Mouse (Mus musculus) megakaryocyte, embryonic 14.5 days (primary cell): ENCODE data around the gene Rhd. TPM values are rescaled to one million over a fixed set of nuclear protein-coding genes. Genes with fewer than 3 reads are reported as not detected.

ENCODE experiments used
- H3K27me3 ChIP-seq: replicated peaks from 2 replicates; pipeline ENCODE3; 2012; ENCODE audit warnings: inconsistent platforms
- H3K36me3 ChIP-seq: replicated peaks from 2 replicates; pipeline ENCODE3; 2012; ENCODE audit warnings: low read length, inconsistent platforms, mixed read lengths
- H3K4me1 ChIP-seq: 2 replicates; pipeline ENCODE4 v1.6.1; 2012; ENCODE audit warnings: inconsistent platforms
- H3K4me3 ChIP-seq: replicated peaks from 2 replicates; pipeline ENCODE3; 2012; ENCODE audit warnings: moderate library complexity, mild to moderate bottlenecking, inconsistent platforms
- H3K9me3 ChIP-seq: 2 replicates; pipeline ENCODE4 v1.6.1; 2012; ENCODE audit warnings: inconsistent platforms
- FLI1 ChIP-seq: IDR thresholded peaks from 2 replicates; pipeline ENCODE4 v1.6.1; 2012; ENCODE audit warnings: low read length, inconsistent platforms, mixed read lengths
- GATA1 ChIP-seq: IDR thresholded peaks from 3 replicates; pipeline ENCODE4 v1.6.1; 2012; ENCODE audit warnings: mixed read lengths, low read length, inconsistent platforms, borderline replicate concordance
- polyA plus RNA-seq: library from polyadenylated mRNA; stranded (reverse); fragments of >175 nt; gene quantifications from 2 replicates; pipeline ENCODE4 v1.2.3, GENCODE M21; 2012; ENCODE audit warnings: low replicate concordance; ENCODE audit not compliant: insufficient read depth

Gene Rhd
- polyA plus RNA-seq, 1 experiment, result not detected

DNA sequence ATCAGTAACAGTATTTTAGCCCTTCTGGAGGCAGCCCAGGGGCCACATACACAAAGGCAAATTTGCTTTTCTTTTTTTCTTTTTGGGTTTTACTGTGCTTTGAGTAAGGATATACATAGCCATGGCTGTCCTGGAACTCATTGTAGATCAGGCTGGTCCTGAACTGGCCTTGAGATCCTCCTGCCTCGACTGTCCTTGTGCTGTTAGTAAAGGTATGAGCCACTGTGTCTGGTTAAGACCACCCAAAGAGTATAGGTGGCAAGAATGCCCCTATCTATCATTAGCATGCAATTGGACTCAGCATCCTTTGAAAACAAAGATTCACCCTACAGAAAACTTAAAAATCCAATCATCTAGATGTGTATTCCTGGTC is 64.1 kb downstream of the Rhd start:
- Histone ChIP-seq H3K27me3 (no peaks in the 10 kb centered on the region), H3K4me3 (no peak overlapping the region), H3K4me1 (peaks cover 58% of the 10 kb centered on the region), H3K9me3 (no peaks in the 10 kb centered on the region), H3K36me3 (peaks cover 70% of the 10 kb centered on the region)
- no peak for TF ChIP-seq FLI1
- no peak for TF ChIP-seq GATA1

DNA sequence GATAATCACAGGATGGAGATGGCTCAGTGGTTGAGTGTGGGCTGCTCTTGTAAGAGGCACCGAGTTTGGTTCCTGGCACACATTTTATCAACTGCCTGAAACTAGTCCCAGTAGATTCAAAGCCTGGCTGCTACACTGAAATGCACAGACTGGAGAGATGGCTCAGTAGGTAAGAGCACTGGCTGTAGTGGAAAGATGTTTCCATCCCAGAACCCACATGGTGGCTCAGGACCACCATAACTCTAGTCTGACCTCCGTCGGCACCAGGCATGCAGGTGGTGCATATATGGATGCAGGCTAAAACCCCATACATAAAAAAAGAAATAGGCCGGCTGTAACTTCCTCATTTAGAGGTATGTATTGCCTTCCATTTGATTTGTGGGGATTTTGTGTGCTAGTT is 65.2 kb downstream of the Rhd start:
- Histone ChIP-seq H3K4me3 (peak overlapping the region; percentile 53), H3K9me3 (no peaks in the 10 kb centered on the region), H3K27me3 (no peaks in the 10 kb centered on the region), H3K4me1 (peaks cover 60% of the 10 kb centered on the region), H3K36me3 (peaks cover 72% of the 10 kb centered on the region)
- TF ChIP-seq GATA1 (no peak), FLI1 (no peak)

DNA sequence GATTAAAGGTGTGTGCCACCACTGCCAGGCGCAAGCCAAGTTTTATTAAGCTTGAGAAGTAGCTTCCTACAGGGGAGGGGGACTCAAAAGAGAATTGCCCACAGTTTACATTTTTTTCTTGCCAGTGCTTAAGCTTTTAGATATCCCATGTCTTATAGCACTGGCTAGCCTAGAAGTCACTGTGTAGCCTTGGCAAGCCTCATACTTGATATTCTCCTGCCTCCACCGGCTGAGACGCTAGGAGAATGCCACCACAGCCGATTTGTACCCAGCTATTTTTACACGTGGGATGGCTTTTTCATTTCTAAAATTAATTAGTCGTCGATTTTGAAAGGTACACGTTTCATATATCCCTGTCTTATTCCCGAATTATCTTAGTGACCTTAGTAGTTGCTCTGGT is 65.9 kb downstream of the Rhd start:
- H3K9me3 ChIP-seq, result no peaks in the 10 kb centered on the region
- peak overlapping the region; percentile 100 for H3K4me3 ChIP-seq
- peaks cover 72% of the 10 kb centered on the region for H3K36me3 ChIP-seq
- H3K4me1 ChIP-seq, result peaks cover 58% of the 10 kb centered on the region
- H3K27me3 ChIP-seq, result no peaks in the 10 kb centered on the region
- TF ChIP-seq FLI1, result no peak
- TF ChIP-seq GATA1, result no peak

GRCm38 (mm10) chr4:134930684-134931481 is 66.5 kb downstream of the Rhd start, which contains the start of gene Syf2:
Gene Syf2, plus strand, starts transcription at chr4:134930898.
- H3K9me3 ChIP-seq, result no peaks in the 10 kb centered on the region
- H3K4me1 ChIP-seq, result peaks cover 51% of the 10 kb centered on the region
- peaks cover 72% of the 10 kb centered on the region for H3K36me3 ChIP-seq
- H3K4me3 ChIP-seq, result peak within 1 kb of the TSS; percentile 100
- no peaks in the 10 kb centered on the region for H3K27me3 ChIP-seq
- TF ChIP-seq FLI1 (peak; percentile 76; the same call in 1 of the 2 replicates), GATA1 (no peak)

DNA sequence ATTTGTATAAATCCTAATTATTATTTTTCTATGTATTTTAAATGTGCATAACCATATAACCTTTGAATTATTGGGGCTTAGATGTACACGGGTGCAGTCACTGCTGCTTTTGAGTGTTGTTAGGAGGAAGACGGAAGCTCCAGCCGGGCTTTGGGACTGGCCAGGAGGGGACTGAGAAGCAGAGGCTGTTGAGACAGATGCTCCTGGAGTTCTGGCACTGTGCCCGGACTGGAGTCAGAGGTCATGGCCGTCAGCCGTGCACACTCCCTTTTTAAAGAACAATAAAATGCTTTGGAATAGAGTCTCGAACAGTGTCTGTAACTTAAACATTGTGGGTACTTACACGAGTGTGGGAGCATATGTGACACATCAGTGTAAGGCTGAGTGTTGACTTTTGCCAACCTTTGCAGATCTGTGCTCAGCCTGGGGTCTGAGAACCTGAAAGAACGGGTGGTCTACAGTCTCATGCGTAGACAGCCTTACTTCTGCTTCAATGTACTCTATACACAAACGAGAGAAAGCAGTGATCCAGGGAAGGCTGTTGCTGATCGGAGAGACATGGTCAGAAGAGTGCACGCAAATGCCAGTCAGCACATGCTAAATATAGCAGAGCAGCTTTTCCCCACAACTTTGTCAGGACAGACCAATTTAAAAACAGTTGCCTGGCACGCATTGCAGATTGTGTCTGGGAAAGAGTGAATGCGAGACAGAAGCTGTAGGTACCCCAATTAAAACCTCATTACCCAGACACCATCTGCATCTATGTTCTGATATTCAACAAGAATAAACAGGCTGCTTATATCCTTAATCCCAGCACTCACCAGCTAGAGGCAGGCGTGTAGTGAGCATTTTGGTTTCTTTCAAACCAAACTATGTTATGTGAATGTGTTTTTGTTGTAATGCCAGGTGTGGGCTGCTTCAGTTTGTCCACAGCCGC is 73.2 kb downstream of the Rhd start:
- Histone ChIP-seq H3K9me3 (no peaks in the 10 kb centered on the region), H3K27me3 (peaks cover 8% of the 10 kb centered on the region), H3K4me1 (peaks cover 40% of the 10 kb centered on the region), H3K36me3 (peaks cover 56% of the 10 kb centered on the region), H3K4me3 (no peak overlapping the region)
- TF ChIP-seq GATA1 (no peak), FLI1 (no peak)

DNA sequence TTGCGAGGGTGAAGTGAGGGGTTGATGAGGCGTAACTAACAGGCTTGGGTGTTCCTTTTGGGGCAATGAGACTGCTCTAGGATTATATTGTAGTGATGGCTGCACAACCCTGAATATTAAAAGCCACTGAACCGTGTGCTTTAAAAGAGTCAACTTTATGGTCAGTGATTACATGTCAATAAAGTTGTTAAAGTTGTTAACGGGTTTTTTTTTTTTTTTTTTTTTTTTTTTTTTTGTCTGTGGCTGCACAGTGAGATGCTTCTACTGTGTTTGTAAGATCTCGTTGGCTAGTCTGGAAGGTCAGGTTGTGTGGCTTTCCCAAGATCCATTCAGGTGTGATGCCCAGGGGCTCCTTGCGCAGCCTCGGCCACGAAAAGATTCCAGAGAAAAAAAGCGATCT is 75.6 kb downstream of the Rhd start:
- Histone ChIP-seq H3K9me3 (no peaks in the 10 kb centered on the region), H3K36me3 (peaks cover 32% of the 10 kb centered on the region), H3K27me3 (peaks cover 23% of the 10 kb centered on the region), H3K4me3 (no peak overlapping the region), H3K4me1 (peaks cover 42% of the 10 kb centered on the region)
- TF ChIP-seq FLI1, result no peak
- TF ChIP-seq GATA1, result no peak

DNA sequence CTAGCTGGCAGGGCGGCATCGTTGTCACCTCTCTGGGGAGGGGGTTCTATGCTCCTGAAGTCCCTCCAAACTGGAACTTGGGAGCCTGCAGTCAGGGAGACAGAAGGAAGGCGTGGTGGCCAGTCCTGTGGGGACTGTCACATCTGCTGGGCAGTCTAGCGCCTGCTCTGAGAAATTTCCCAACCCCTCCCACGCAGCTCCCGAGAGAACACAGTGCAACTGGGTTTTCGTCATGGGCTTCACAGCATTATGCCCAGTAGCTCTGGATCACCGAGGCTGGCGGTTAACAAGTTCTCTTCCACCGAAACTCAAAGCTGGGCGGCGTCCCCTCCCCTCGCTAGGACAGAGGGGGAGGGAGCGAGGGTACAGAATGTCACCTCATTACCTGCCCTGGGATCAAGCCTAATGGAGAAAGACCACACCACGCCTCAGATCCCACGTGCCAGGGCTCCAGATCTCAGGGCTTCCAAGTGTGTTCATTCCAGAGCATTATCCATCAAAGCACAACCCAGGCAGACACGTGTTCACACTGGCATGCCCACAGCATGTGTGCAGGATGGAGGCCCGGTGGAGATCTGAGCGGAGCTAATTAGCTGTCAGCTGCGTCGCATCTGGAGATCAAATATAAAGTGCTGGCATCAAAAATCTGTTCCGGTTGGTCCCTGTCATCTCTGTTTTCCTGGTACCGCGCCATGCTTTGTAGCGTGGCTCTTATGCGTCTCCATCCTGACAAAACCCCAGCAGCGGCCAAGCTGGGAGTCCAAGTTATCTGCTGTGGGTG is 79.6 kb downstream of the Rhd start:
- H3K4me1 ChIP-seq, result peaks cover 41% of the 10 kb centered on the region
- no peak overlapping the region for H3K4me3 ChIP-seq
- peaks cover 25% of the 10 kb centered on the region for H3K27me3 ChIP-seq
- TF ChIP-seq FLI1 (no peak), GATA1 (no peak)
- no peaks in the 10 kb centered on the region for H3K9me3 ChIP-seq
- no peaks in the 10 kb centered on the region for H3K36me3 ChIP-seq

Other genes with a start within 250 kb of the Rhd start
- 4.0 and 5.9 TPM in 2 replicates for gene Man1c1, start 160.2 kb upstream of the Rhd start, polyA plus RNA-seq
- 11.8 and 17.8 TPM in 2 replicates for gene Ldlrap1, start 96.5 kb upstream of the Rhd start, polyA plus RNA-seq
- gene Maco1, start 11.2 kb upstream of the Rhd start, polyA plus RNA-seq, result 6.0 and 14.2 TPM in 2 replicates
- 8.9 and 16.9 TPM in 2 replicates for gene Tmem50a, start 50.5 kb downstream of the Rhd start, polyA plus RNA-seq
- gene Rsrp1, start 59.1 kb downstream of the Rhd start, polyA plus RNA-seq, result 176 and 605 TPM in 2 replicates
- 6.0 and 63.1 TPM in 2 replicates for gene Syf2, start 66.4 kb downstream of the Rhd start, polyA plus RNA-seq